Mouse (Mus musculus) C2C12 (cell line): ENCODE measurements around the gene Slc32a1. TPM values are rescaled to one million over a fixed set of nuclear protein-coding genes. Genes with fewer than 3 reads are reported as not detected.

Experiments used
- H3K27me3 ChIP-seq: one replicate; pipeline ENCODE4 v1.6.1; 2011; ENCODE audit not compliant: control insufficient read depth, insufficient read depth, insufficient read length
- H3K36me3 ChIP-seq: one replicate; pipeline ENCODE4 v1.6.1; 2011; ENCODE audit not compliant: control insufficient read depth, insufficient read depth
- H3K4me3 ChIP-seq: one replicate; pipeline ENCODE4 v1.5.1; 2011; ENCODE audit warnings: mild to moderate bottlenecking, control low read depth; ENCODE audit not compliant: poor library complexity, insufficient read depth, severe bottlenecking
- H3K79me2 ChIP-seq: one replicate; pipeline ENCODE4 v1.6.1; 2011; ENCODE audit not compliant: control insufficient read depth, insufficient read depth
- H3K79me3 ChIP-seq: one replicate; pipeline ENCODE4 v1.6.1; 2011; ENCODE audit warnings: low read depth, control low read depth
- H3ac ChIP-seq: one replicate; pipeline ENCODE3; 2011; ENCODE audit warnings: low read depth; ENCODE audit not compliant: control insufficient read depth, insufficient read length
- CEBPB ChIP-seq: IDR thresholded peaks from one replicate; pipeline ENCODE4 v1.6.1; 2011; ENCODE audit warnings: low read depth, mild to moderate bottlenecking, control low read depth, moderate library complexity
- CTCF ChIP-seq: IDR thresholded peaks from one replicate; pipeline ENCODE4 v1.5.1; 2011; ENCODE audit not compliant: control insufficient read depth, insufficient read depth, insufficient read length
- FOSL1 ChIP-seq: IDR thresholded peaks from one replicate; pipeline ENCODE4 v1.8.0; 2011; ENCODE audit warnings: mild to moderate bottlenecking, low read length; ENCODE audit not compliant: poor library complexity, insufficient read depth, severe bottlenecking
- MAX ChIP-seq: IDR thresholded peaks from one replicate; pipeline ENCODE4 v1.6.1; 2011; ENCODE audit warnings: mild to moderate bottlenecking, control low read depth
- MYOD1 ChIP-seq: IDR thresholded peaks from one replicate; pipeline ENCODE4 v1.6.1; 2011; ENCODE audit warnings: low read depth; ENCODE audit not compliant: control insufficient read depth, insufficient read length
- MYOG ChIP-seq: IDR thresholded peaks from one replicate; pipeline ENCODE4 v1.6.1; 2011; ENCODE audit not compliant: control insufficient read depth, insufficient read length; ENCODE audit errors: extremely low read depth
- USF1 ChIP-seq: IDR thresholded peaks from one replicate; pipeline ENCODE4 v1.6.1; 2011; ENCODE audit warnings: low read depth, mild to moderate bottlenecking, control low read depth, moderate library complexity
- microRNA-seq: library from miRNA; unstranded; fragments of <30 nt; microRNA quantifications from one replicate; pipeline ENCODE4, GENCODE M21; 2019; ENCODE audit warnings: borderline microRNAs expressed
- polyA plus RNA-seq: library from polyadenylated mRNA; unstranded; fragments of >200 nt; fragmentation: generic; extraction: Trizol; gene quantifications from one replicate; pipeline ENCODE4 v1.2.1, GENCODE M21; 2012; ENCODE audit warnings: missing spikeins

The Slc32a1 gene
- polyA plus RNA-seq, 1 experiment = 0.01 TPM

GRCm38 (mm10) chr2:158658822-158659221, 48.3 kb downstream of the Slc32a1 start:
- Histone ChIP-seq H3K79me3 (no peaks in the 10 kb centered on the region), H3ac (no peak overlapping the region), H3K36me3 (no peaks in the 10 kb centered on the region), H3K4me3 (no peak overlapping the region), H3K27me3 (peaks cover 11% of the 10 kb centered on the region), H3K79me2 (no peaks in the 10 kb centered on the region)
- no peak for TF ChIP-seq MAX
- TF ChIP-seq USF1 = no peak
- no peak for TF ChIP-seq CTCF
- no peak for TF ChIP-seq MYOG
- TF ChIP-seq CEBPB = no peak
- TF ChIP-seq FOSL1 = no peak
- TF ChIP-seq MYOD1 = no peak

GRCm38 (mm10) chr2:158659346-158659745, 48.8 kb downstream of the Slc32a1 start:
- no peak overlapping the region for H3K4me3 ChIP-seq
- no peak overlapping the region for H3ac ChIP-seq
- no peaks in the 10 kb centered on the region for H3K36me3 ChIP-seq
- H3K27me3 ChIP-seq = peaks cover 11% of the 10 kb centered on the region
- no peaks in the 10 kb centered on the region for H3K79me2 ChIP-seq
- TF ChIP-seq MAX = no peak
- TF ChIP-seq MYOD1 = no peak
- no peak for TF ChIP-seq MYOG
- no peak for TF ChIP-seq CTCF
- TF ChIP-seq CEBPB = no peak
- TF ChIP-seq FOSL1 = no peak
- H3K79me3 ChIP-seq = no peaks in the 10 kb centered on the region

GRCm38 (mm10) chr2:158665098-158665497, 54.5 kb downstream of the Slc32a1 start, which contains the start of gene Ppp1r16b:
Ppp1r16b (plus strand) TSS chr2:158665398.
- no peaks in the 10 kb centered on the region for H3K79me3 ChIP-seq
- TF ChIP-seq MYOD1 = no peak
- no peak for TF ChIP-seq USF1
- TF ChIP-seq CTCF = no peak
- TF ChIP-seq MYOG = no peak
- TF ChIP-seq CEBPB = no peak
- TF ChIP-seq MAX = no peak
- TF ChIP-seq FOSL1 = no peak
- H3K36me3 ChIP-seq = no peaks in the 10 kb centered on the region
- H3ac ChIP-seq = no peak within 1 kb of the TSS
- peaks cover 40% of the 10 kb centered on the region for H3K27me3 ChIP-seq
- H3K79me2 ChIP-seq = no peaks in the 10 kb centered on the region
- no peak within 1 kb of the TSS for H3K4me3 ChIP-seq

Small RNA genes within 50 kb of the gene (microRNA-seq; reads per million reads assigned to microRNA genes)
- gene Mir3474 = 0.88 reads per million, percentile 19 among the genes with 10 or more reads in this experiment

Other genes with a start within 250 kb of the Slc32a1 start
- not detected for gene Snhg11, start 235.1 kb upstream of the Slc32a1 start, polyA plus RNA-seq
- gene Ralgapb, start 200.9 kb upstream of the Slc32a1 start, polyA plus RNA-seq = 8.4 TPM
- 0.06 TPM for gene Adig, start 108.2 kb upstream of the Slc32a1 start, polyA plus RNA-seq
- gene Arhgap40, start 98.0 kb upstream of the Slc32a1 start, polyA plus RNA-seq = not detected
- 8.7 TPM for gene Actr5, start 14.1 kb downstream of the Slc32a1 start, polyA plus RNA-seq
- gene Ppp1r16b, start 54.6 kb downstream of the Slc32a1 start, polyA plus RNA-seq = 0.04 TPM
- 33.3 TPM for gene Fam83d, start 157.3 kb downstream of the Slc32a1 start, polyA plus RNA-seq
- gene Dhx35, start 184.0 kb downstream of the Slc32a1 start, polyA plus RNA-seq = 11.8 TPM